Mouse (Mus musculus): Measurements from ENCODE around the gene Nectin2. TPM values are rescaled to one million over a fixed set of nuclear protein-coding genes. Genes with fewer than 3 reads are reported as not detected.
"Not testable (repeated sequence)": the region's sequence is repeated elsewhere in the genome, so short reads cannot be mapped to it uniquely, and the experiment has no call there.

Gene Nectin2
- polyA plus RNA-seq (2015; fragmentation: Nextera tagmentation; extraction: Ambion mirVana) = 112 and 114 TPM in 2 replicates

DNA sequence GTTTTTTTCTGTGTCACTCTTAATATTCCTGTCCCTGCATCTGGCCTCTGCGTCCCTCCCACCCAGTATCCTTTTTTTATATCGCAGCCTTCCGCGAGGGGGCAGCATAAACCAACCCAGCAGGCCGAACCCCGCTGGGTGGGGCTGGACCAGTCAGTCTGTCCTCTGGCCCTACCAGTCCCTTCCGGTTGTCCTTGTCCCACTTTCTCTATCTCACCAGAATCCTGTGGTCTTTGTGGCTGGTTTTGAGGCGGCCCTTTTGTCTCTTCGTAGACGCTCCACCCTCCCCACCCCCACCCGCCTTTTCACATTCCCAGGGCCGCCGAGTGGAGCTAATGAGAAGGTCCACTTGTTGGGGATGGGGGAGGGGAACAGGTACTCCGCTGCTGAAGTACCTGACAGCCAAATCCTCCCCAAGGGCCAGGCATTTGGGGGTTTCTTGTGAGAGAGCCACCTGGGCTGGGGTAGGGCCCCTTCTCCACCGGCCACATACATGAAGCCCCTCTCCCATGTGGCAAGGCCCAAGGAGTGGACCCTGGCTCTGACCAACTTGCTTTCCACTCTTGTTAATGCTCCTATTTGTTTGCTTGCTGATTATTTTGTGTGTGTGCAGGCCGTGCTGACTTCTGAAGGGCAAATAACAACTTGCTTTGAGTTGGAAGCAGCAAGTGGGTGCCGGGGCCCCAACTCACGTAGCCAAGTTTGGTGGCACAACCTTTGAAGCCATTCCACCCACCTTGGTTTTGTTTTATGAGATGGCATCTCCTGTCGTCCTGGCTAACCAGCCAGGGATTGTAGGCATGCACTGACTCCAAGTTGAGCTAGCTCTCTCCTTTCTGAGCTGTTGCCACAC, at the start of gene Nectin2:
Gene Nectin2 (minus strand): TSS at position 267 of the 853 bp plus-strand sequence.
- Histone ChIP-seq H3K4me3 (replicated peaks; ENCODE audit: low read depth, low read length) (peak within 1 kb of the TSS; percentile 87), H3K4me2 (ENCODE audit: low read length) (peak within 1 kb of the TSS; percentile 67), H3K27ac (peak within 1 kb of the TSS; percentile 89), H3K9ac (ENCODE audit: low read depth, low read length) (peak within 1 kb of the TSS; percentile 82), H3K27me3 (ENCODE audit: insufficient read depth, low read length) (no peaks in the 10 kb centered on the region), H3K36me3 (ENCODE audit: insufficient read depth, low read length) (no peaks in the 10 kb centered on the region), H3K4me1 (replicated peaks; ENCODE audit: insufficient read depth, low read length) (peaks cover 25% of the 10 kb centered on the region), H3K9me3 (replicated peaks; ENCODE audit: low read length) (no peaks in the 10 kb centered on the region)
- peak; percentile 96 for DNase-seq (ENCODE audit: low spot score)
- peak; percentile 84 for TF ChIP-seq CTCF (IDR thresholded peaks at IDR 0.05; ENCODE audit: low read depth)
- WGBS = 16% methylated on average over 19 of the region's 19 CpGs
- peak; percentile 69 for ATAC-seq (replicated peaks; ENCODE audit: low FRiP score, low read depth)

DNA sequence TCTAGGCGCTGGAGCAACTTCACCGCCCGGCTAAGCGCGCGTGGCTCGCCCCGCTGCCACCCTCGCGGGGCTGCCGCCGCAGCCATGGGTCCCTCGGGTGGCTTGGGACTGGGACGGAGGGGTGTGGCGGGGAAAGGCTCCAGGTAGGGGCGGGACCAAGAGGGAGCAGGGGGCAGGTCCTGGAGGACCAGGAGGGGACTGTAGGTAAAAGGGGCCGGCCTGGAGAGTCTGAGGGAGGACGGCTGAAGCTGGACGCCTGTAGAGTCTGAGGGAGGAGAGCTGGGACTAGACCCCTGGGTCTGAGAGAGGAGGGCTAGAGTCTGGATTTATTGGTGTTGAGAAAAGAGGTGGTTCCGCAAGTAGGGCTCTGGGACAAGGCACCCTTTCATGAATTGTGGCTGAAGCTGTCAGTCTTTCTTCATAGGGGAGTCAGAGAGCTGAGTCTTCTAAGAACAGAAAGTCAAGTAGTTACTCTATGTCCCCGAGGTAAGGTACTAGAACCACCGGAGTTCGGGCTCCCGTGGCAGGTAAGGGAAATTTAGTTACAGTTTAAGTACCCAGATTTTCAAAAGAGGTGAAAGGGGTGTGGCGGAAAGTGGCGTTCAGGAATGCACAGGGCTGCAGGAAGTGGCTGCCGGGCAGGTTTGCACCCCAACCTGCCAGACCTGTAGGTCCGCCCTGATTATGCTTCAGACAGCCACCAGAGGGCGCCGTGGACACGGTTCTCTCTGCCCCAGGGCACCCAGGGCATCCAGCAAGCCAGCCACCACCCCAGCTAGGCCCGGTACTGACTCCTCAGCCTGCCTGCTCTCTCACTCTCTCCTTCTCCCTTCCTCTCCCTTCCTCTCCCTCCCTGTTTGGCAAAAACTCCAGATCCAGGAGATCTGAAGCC, 46.7 kb upstream of the Nectin2 start, which contains the start of gene Cblc:
Gene Cblc (minus strand): TSS at position 113 of the 892 bp plus-strand sequence.
- H3K27me3 ChIP-seq (ENCODE audit: insufficient read depth, low read length) = peaks cover 8% of the 10 kb centered on the region
- peak within 1 kb of the TSS; percentile 62 for H3K9ac ChIP-seq (ENCODE audit: low read depth, low read length)
- no peaks in the 10 kb centered on the region for H3K9me3 ChIP-seq (replicated peaks; ENCODE audit: low read length)
- DNase-seq (ENCODE audit: low spot score) (peak; percentile 82), ATAC-seq (replicated peaks; ENCODE audit: low FRiP score, low read depth) (peak; percentile 92)
- H3K4me1 ChIP-seq (replicated peaks; ENCODE audit: insufficient read depth, low read length) = no peaks in the 10 kb centered on the region
- TF ChIP-seq CTCF (IDR thresholded peaks at IDR 0.05; ENCODE audit: low read depth) = peak; percentile 89
- WGBS = 1% methylated on average over 32 of the region's 32 CpGs
- no peaks in the 10 kb centered on the region for H3K36me3 ChIP-seq (ENCODE audit: insufficient read depth, low read length)
- H3K27ac ChIP-seq = peak within 1 kb of the TSS; percentile 75
- peak within 1 kb of the TSS; percentile 63 for H3K4me2 ChIP-seq (ENCODE audit: low read length)
- peak within 1 kb of the TSS; percentile 38 for H3K4me3 ChIP-seq (replicated peaks; ENCODE audit: low read depth, low read length)

DNA sequence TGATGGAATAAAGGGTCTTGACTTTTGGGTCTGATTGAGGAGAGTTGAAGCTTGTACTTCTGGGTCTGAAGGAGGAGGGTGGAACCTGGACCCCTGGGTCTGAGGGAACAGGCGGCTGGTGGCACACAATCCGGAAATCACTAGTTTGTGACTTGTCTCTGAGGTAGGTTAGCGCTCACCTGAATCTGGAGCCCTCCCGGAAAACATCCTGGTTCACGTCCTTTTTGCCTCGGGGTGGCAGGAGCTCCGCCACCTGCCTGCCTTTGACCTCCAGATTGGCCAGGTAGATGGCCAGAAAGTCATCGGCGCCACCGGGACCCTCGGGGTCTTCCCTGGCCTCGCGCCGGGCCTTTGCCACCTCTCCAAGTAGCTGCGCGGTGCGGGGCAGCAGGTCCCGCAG, 46.0 kb upstream of the Nectin2 start:
- DNase-seq (ENCODE audit: low spot score) (no peak), ATAC-seq (replicated peaks; ENCODE audit: low FRiP score, low read depth) (no peak)
- Histone ChIP-seq H3K9ac (ENCODE audit: low read depth, low read length) (peak overlapping the region; percentile 62), H3K4me1 (replicated peaks; ENCODE audit: insufficient read depth, low read length) (no peaks in the 10 kb centered on the region), H3K9me3 (replicated peaks; ENCODE audit: low read length) (no peaks in the 10 kb centered on the region), H3K27ac (peak overlapping the region; percentile 75), H3K36me3 (ENCODE audit: insufficient read depth, low read length) (no peaks in the 10 kb centered on the region), H3K4me2 (ENCODE audit: low read length) (peak overlapping the region; percentile 63), H3K4me3 (replicated peaks; ENCODE audit: low read depth, low read length) (peak overlapping the region; percentile 38), H3K27me3 (ENCODE audit: insufficient read depth, low read length) (peaks cover 8% of the 10 kb centered on the region)
- 14% methylated on average over 18 of the region's 18 CpGs for WGBS
- no peak for TF ChIP-seq CTCF (IDR thresholded peaks at IDR 0.05; ENCODE audit: low read depth)

DNA sequence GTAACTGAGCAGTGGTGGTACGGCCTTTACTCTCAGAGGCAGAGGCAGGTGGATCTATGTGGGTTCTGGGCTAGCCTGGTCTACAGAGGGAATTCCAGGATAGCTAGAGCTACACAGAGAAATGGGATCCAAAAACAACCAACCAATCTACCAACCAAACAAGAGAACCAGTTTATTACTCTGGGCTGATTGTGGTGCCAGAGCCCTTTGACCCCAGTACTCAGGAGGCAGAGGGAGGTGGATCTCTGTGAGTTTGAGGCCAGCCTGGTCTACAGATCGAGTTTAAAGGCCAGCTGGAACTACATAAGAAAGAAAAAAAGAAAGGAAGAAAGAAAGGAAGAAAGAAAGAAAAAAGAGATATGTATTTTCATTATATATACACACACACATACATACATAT, 45.0 kb upstream of the Nectin2 start:
- H3K4me2 ChIP-seq (ENCODE audit: low read length) = no peak overlapping the region
- H3K9me3 ChIP-seq (replicated peaks; ENCODE audit: low read length) = no peaks in the 10 kb centered on the region
- H3K36me3 ChIP-seq (ENCODE audit: insufficient read depth, low read length) = no peaks in the 10 kb centered on the region
- no peak overlapping the region for H3K9ac ChIP-seq (ENCODE audit: low read depth, low read length)
- no peak overlapping the region for H3K27ac ChIP-seq
- ATAC-seq (replicated peaks; ENCODE audit: low FRiP score, low read depth) (no peak), DNase-seq (ENCODE audit: low spot score) (no peak)
- no peak for TF ChIP-seq CTCF (IDR thresholded peaks at IDR 0.05; ENCODE audit: low read depth)
- WGBS = 70% methylated on average over 2 of the region's 2 CpGs
- no peak overlapping the region for H3K4me3 ChIP-seq (replicated peaks; ENCODE audit: low read depth, low read length)
- no peaks in the 10 kb centered on the region for H3K4me1 ChIP-seq (replicated peaks; ENCODE audit: insufficient read depth, low read length)
- peaks cover 8% of the 10 kb centered on the region for H3K27me3 ChIP-seq (ENCODE audit: insufficient read depth, low read length)

DNA sequence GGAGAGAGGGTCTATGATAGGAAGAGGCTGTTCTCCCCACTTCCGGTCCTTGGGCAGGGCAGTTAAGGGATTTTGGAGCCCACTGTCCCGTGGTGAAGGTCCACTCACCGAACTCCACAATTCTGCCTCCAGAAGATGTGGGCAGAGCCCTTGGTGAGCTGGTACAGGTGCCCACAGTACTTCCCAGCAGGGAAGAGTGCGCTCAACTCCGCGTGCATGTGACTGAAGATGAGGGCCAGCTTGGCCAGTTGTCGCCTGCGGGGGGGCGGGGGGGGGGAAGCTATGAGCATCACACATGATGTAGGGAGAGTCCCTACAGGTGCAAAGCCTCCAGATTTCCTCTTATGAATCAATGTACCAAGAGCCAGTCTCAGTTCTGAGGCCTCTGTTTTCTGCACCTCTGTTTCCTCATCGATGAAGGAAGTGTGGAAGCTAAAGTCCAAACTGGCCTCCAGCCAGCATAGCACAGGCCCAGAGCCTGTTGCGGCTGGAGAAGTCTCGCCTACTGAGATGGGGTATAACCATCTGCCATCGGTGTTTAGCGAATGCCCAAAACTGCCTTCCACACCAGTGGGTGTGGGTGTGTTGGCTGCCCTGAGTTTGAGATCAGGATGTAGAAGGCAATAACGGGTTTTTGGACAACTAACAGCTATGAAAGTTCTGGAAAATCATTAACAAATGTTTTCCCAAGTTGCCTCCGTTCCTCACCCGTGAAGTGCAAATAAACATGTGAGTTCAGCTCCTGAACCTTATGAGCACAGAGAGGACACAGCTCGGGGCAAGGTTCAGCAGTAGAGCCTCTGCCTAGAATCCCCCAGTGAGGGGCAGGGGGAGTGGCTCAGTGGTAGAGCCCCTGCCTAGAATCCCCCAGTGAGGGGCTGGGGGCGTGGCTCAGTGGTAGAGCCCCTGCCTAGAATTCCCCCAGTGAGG, 42.7 kb upstream of the Nectin2 start:
- no peak for TF ChIP-seq CTCF (IDR thresholded peaks at IDR 0.05; ENCODE audit: low read depth)
- Histone ChIP-seq H3K9me3 (replicated peaks; ENCODE audit: low read length) (no peaks in the 10 kb centered on the region), H3K4me3 (replicated peaks; ENCODE audit: low read depth, low read length) (no peak overlapping the region), H3K27ac (0 out of 2 replicates have a peak overlapping the region, but pooled peaks have one; percentile 14), H3K36me3 (ENCODE audit: insufficient read depth, low read length) (no peaks in the 10 kb centered on the region), H3K4me2 (ENCODE audit: low read length) (no peak overlapping the region), H3K27me3 (ENCODE audit: insufficient read depth, low read length) (peaks cover 8% of the 10 kb centered on the region), H3K9ac (ENCODE audit: low read depth, low read length) (no peak overlapping the region), H3K4me1 (replicated peaks; ENCODE audit: insufficient read depth, low read length) (no peaks in the 10 kb centered on the region)
- DNase-seq (ENCODE audit: low spot score) (peak; percentile 10), ATAC-seq (replicated peaks; ENCODE audit: low FRiP score, low read depth) (no peak)
- WGBS = 77% methylated on average over 19 of the region's 19 CpGs

DNA sequence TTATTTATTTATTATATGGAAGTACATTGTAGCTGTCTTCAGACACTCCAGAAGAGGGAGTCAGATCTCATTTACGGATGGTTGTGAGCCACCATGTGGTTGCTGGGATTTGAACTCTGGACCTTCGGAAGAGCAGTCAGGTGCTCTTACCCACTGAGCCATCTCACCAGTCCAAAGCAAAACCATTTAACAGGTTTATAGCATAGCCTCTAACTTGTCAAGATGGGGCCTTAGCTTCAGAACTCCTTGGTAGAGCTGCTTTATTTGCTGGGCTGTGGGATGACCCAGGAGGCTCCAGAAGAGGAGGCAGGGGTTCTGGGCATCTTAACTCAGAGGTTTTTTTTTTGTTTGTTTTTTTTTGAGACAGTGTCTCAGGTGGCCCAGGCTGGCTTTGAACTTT, 41.2 kb upstream of the Nectin2 start:
- H3K4me1 ChIP-seq (replicated peaks; ENCODE audit: insufficient read depth, low read length); H3K27ac ChIP-seq; H3K9me3 ChIP-seq (replicated peaks; ENCODE audit: low read length); H3K4me2 ChIP-seq (ENCODE audit: low read length); ATAC-seq (replicated peaks; ENCODE audit: low FRiP score, low read depth); H3K36me3 ChIP-seq (ENCODE audit: insufficient read depth, low read length); H3K27me3 ChIP-seq (ENCODE audit: insufficient read depth, low read length); H3K4me3 ChIP-seq (replicated peaks; ENCODE audit: low read depth, low read length); H3K9ac ChIP-seq (ENCODE audit: low read depth, low read length); DNase-seq (ENCODE audit: low spot score): not testable (repeated sequence)
- WGBS = 88% methylated on average over 2 of the region's 2 CpGs
